Mouse (Mus musculus) retina, adult 2 months (tissue): ENCODE results near the gene Tbl1x.

Experiments used
- DNase-seq: peaks from one replicate; pipeline ENCODE4 v3.0.0-alpha.2; 2012; ENCODE audit warnings: low read depth, low spot score

Tbl1x gene

GRCm38 (mm10) chrX:77608947-77609703 lies 98.3 kb downstream of the Tbl1x start:
- DNase-seq = no peak

- DNase-seq = no peak
Observed at GRCm38 (mm10) chrX:77611938-77612337, 101.1 kb downstream of the Tbl1x start.

- DNase-seq = no peak
Observed at GRCm38 (mm10) chrX:77613041-77613440, 102.2 kb downstream of the Tbl1x start.

- no peak for DNase-seq
Observed at GRCm38 (mm10) chrX:77615735-77616293, 105.0 kb downstream of the Tbl1x start.

GRCm38 (mm10) chrX:77617368-77618144 lies 106.7 kb downstream of the Tbl1x start:
- DNase-seq = no peak

GRCm38 (mm10) chrX:77630439-77630838 lies 119.6 kb downstream of the Tbl1x start:
- no peak for DNase-seq

GRCm38 (mm10) chrX:77636499-77636898 lies 125.7 kb downstream of the Tbl1x start:
- no peak for DNase-seq

- DNase-seq = peak; percentile 25
Observed at GRCm38 (mm10) chrX:77638076-77638475, 127.3 kb downstream of the Tbl1x start.

GRCm38 (mm10) chrX:77640301-77640700 lies 129.5 kb downstream of the Tbl1x start:
- DNase-seq = no peak

GRCm38 (mm10) chrX:77646164-77646563 lies 135.4 kb downstream of the Tbl1x start:
- no peak for DNase-seq

- no peak for DNase-seq
Observed at GRCm38 (mm10) chrX:77650246-77650645, 139.4 kb downstream of the Tbl1x start.

GRCm38 (mm10) chrX:77662030-77662429 lies 151.2 kb downstream of the Tbl1x start:
- no peak for DNase-seq

- no peak for DNase-seq
Observed at GRCm38 (mm10) chrX:77663276-77663675, 152.5 kb downstream of the Tbl1x start.

- DNase-seq = no peak
Observed at GRCm38 (mm10) chrX:77665030-77665429, 154.2 kb downstream of the Tbl1x start.

GRCm38 (mm10) chrX:77666911-77667310 lies 156.1 kb downstream of the Tbl1x start:
- DNase-seq = no peak

- no peak for DNase-seq
Observed at GRCm38 (mm10) chrX:77667441-77667840, 156.6 kb downstream of the Tbl1x start.

GRCm38 (mm10) chrX:77669779-77670550 lies 159.2 kb downstream of the Tbl1x start:
- DNase-seq = no peak
